Mouse (Mus musculus) neural tube, embryonic 12.5 days (tissue): ENCODE results near the gene Tut7. TPM values are rescaled to one million over a fixed set of nuclear protein-coding genes. Genes with fewer than 3 reads are reported as not detected.
"Not testable (repeated sequence)": the region's sequence is repeated elsewhere in the genome, so short reads cannot be mapped to it uniquely, and the experiment has no call there.

ENCODE experiments used
- ATAC-seq: fragments of 200-750 bp; cut with Nextera tagmentation; 2 replicates; pipeline ENCODE4 v1.8.0; 2017; ENCODE audit warnings: low read depth, mild to moderate bottlenecking, moderate TSS enrichment, moderate library complexity; ENCODE audit not compliant: low FRiP score
- H3K27ac ChIP-seq: fragments of 300-500 bp; sonication (generic); 2 replicates; pipeline ENCODE4 v1.5.1; 2016
- H3K27me3 ChIP-seq: fragments of 300-500 bp; sonication (generic); replicated peaks from 2 replicates; pipeline ENCODE4 v1.6.1; 2016; ENCODE audit warnings: mild to moderate bottlenecking
- H3K36me3 ChIP-seq: fragments of 300-500 bp; sonication (generic); 2 replicates; pipeline ENCODE4 v1.6.1; 2016; ENCODE audit warnings: mild to moderate bottlenecking
- H3K4me1 ChIP-seq: fragments of 300-500 bp; sonication (generic); 2 replicates; pipeline ENCODE4 v1.6.1; 2016
- H3K4me2 ChIP-seq: fragments of 300-500 bp; sonication (generic); replicated peaks from 2 replicates; pipeline ENCODE4 v1.6.1; 2016; ENCODE audit warnings: mild to moderate bottlenecking
- H3K4me3 ChIP-seq: fragments of 300-500 bp; sonication (generic); 2 replicates; pipeline ENCODE4 v1.5.1; 2016
- H3K9ac ChIP-seq: fragments of 300-500 bp; sonication (generic); 2 replicates; pipeline ENCODE4 v1.6.1; 2016; ENCODE audit warnings: mild to moderate bottlenecking
- H3K9me3 ChIP-seq: fragments of 300-500 bp; sonication (generic); 2 replicates; pipeline ENCODE4 v1.6.1; 2016; ENCODE audit warnings: mild to moderate bottlenecking
- WGBS: fragments of 180-500 bp; shearing (Covaris S2); methylation state at CpG from one replicate; pipeline ENCODE4 v1.1.7; 2016; 5-methylcytosine and 5-hydroxymethylcytosine counted together
- polyA plus RNA-seq: library from polyadenylated mRNA; unstranded; fragments of >200 nt; fragmentation: Nextera tagmentation; extraction: Ambion mirVana; gene quantifications from 2 replicates; pipeline ENCODE4 v1.2.1, GENCODE M21; 2016

The Tut7 gene
- polyA plus RNA-seq, 1 experiment from 2014 or later, result 61.7 TPM

DNA sequence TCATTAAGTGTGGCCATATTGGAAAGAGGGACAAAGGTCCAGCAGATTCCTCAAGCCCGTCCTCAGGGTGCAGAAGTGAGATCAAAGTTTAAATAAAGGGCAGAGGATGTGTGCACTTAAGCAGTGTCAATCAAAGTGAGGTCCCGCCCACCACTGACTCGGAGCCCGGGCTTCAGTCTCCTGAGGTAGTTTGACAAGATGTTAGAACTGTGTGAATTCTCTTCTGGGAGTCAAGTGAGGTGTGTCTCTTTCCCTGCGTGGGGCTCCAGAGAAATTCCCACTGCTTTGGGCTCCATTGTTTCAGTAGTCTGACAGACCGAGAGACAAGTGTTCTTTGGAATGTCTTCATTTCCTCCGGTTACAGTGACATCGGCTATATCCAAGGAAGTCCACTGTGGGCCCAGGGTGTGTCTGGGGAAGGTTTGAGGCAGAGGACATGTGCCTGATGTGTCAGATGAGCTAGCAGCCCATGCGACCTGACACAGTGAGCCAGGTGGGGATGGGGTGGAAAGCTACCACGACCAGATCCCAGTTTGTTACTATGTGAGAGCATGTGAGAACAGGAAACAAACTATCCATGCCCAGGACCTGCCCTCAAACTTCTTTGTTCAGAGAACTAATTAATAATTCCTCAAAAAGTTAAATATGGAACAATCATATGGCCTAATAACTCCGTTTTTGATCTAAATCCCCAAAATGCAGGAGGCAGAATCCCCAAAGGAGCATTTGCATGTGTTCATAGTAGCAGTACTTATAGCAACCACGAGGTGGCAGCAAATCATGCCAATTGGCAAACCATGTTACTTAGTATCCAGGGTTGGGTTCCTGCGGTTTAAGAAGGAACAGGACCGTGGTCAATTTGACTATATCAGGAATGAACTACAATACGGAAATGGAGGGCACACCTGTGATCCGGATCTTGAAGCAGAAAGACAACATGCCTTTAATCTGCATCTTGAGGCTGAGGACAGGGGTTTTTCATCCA is 19.6 kb upstream of the Tut7 start:
- Histone ChIP-seq H3K9me3 (no peaks in the 10 kb centered on the region), H3K27ac (no peak overlapping the region), H3K4me1 (no peaks in the 10 kb centered on the region), H3K4me3 (no peak overlapping the region), H3K36me3 (no peaks in the 10 kb centered on the region), H3K4me2 (no peak overlapping the region), H3K27me3 (no peaks in the 10 kb centered on the region), H3K9ac (no peak overlapping the region)
- WGBS, result 50% methylated on average over 16 of the region's 16 CpGs
- ATAC-seq, result peak; percentile 21; the same call in 1 of the 2 replicates

GRCm38 (mm10) chr13:59841761-59842160 is 18.8 kb upstream of the Tut7 start:
- not testable (repeated sequence) for H3K9me3 ChIP-seq, H3K4me3 ChIP-seq, H3K4me2 ChIP-seq, H3K36me3 ChIP-seq, H3K27me3 ChIP-seq, H3K9ac ChIP-seq, H3K4me1 ChIP-seq, H3K27ac ChIP-seq
- WGBS, result 92% methylated on average over 14 of the region's 14 CpGs
- ATAC-seq, result peak; percentile 27; the same call in 1 of the 2 replicates

- peak; percentile 54; the same call in 1 of the 2 replicates for ATAC-seq
These were observed 17.7 kb upstream of the Tut7 start for GRCm38 (mm10) chr13:59840429-59841169.

DNA sequence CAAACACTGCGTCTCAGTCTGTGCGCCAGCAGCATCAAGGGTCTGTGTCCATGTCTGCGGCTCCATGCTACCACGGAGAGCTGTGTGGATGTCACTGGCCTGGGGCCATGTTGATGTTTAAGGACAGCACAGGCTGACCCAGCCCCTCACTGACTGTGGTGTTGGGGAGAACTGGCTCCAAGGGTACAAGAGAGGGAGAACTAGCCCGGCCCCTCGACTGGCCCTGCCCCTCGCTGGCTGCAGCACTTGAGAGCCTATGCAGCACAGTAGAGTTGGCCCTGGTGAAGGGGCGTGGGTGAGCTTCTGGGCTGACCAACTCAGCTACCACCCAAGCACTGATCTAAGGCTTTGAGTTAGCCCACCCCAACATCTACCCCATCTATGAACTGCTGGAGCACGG is 16.4 kb upstream of the Tut7 start:
- no peak overlapping the region for H3K27ac ChIP-seq
- no peak overlapping the region for H3K4me2 ChIP-seq
- H3K9me3 ChIP-seq, result no peaks in the 10 kb centered on the region
- H3K9ac ChIP-seq, result no peak overlapping the region
- H3K4me3 ChIP-seq, result no peak overlapping the region
- H3K27me3 ChIP-seq, result no peaks in the 10 kb centered on the region
- WGBS, result 90% methylated on average over 9 of the region's 9 CpGs
- no peak for ATAC-seq
- H3K36me3 ChIP-seq, result no peaks in the 10 kb centered on the region
- H3K4me1 ChIP-seq, result no peaks in the 10 kb centered on the region; the same call in 1 of the 2 replicates

More at GRCm38 (mm10) chr13:59840429-59841169, 17.7 kb upstream of the Tut7 start:
- Histone ChIP-seq H3K36me3 (no peaks in the 10 kb centered on the region), H3K27ac (no peak overlapping the region), H3K4me2 (no peak overlapping the region), H3K27me3 (no peaks in the 10 kb centered on the region), H3K4me3 (no peak overlapping the region), H3K9ac (no peak overlapping the region), H3K4me1 (no peaks in the 10 kb centered on the region), H3K9me3 (no peaks in the 10 kb centered on the region)
- WGBS, result 77% methylated on average over 11 of the region's 11 CpGs

- WGBS, result 92% methylated on average over 3 of the region's 3 CpGs
- Histone ChIP-seq H3K4me1 (no peaks in the 10 kb centered on the region; the same call in 1 of the 2 replicates), H3K27me3 (no peaks in the 10 kb centered on the region), H3K4me3 (no peak overlapping the region), H3K9ac (no peak overlapping the region), H3K36me3 (no peaks in the 10 kb centered on the region), H3K27ac (no peak overlapping the region), H3K4me2 (no peak overlapping the region), H3K9me3 (no peaks in the 10 kb centered on the region)
- ATAC-seq, result no peak
These were observed 15.5 kb upstream of the Tut7 start for GRCm38 (mm10) chr13:59838464-59838863.

DNA sequence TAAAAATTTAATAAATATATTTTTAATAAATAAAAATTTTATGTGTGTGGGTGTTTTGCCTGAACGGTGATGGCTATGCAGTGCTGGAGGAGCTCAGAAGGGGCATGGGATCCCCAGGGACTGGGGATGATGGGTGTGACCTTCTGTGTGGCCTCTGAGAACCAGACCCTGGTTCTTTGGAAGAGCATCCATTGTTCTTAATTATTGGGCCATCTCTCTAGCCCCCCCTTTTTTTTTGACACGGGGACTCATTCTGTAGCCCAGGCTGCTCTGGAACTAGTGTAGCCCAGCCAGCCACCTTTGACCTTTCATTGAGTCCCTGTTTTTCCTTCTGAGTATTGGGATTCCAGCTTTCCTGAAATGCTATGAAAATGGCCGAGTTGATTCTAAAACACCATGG is 13.9 kb upstream of the Tut7 start:
- Histone ChIP-seq H3K9me3 (no peaks in the 10 kb centered on the region), H3K4me1 (no peaks in the 10 kb centered on the region; the same call in 1 of the 2 replicates), H3K27me3 (no peaks in the 10 kb centered on the region), H3K4me3 (no peak overlapping the region), H3K4me2 (no peak overlapping the region), H3K9ac (no peak overlapping the region), H3K27ac (no peak overlapping the region), H3K36me3 (no peaks in the 10 kb centered on the region)
- ATAC-seq, result no peak
- WGBS, result 56% methylated on average over 3 of the region's 3 CpGs

DNA sequence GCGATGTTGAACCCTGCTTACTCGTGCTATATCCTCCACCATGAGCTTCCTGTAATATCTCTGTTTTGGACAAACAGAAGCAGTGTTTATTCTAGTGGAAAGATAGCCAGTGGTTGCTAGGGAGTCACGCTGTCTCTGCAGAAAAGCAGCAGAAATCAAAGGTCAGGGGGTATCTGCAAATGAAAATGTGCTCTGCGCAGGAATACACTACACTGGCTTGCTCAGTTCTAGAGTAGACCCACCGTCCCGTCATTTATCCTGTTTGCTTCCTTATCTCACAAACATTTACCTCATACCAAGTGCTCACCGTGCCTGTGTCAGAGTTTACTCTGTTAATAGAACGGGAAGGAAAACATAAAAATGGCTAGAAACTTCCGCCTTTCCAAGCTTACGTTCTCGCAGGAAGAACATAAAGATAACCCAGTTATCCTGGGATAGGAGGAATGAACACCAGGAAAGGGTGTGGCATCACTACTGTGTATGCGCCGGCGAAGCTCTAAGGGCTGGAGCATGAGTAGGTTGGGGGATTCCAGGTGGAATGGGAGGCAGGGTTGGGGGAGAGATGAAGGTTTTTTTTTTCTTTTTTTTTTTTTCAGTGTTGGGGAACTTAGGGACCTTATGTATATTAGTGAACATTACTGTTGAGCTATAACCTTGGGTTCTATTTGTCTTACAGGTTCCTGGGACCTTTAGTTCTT is 13.3 kb upstream of the Tut7 start:
- no peak for ATAC-seq
- Histone ChIP-seq H3K4me1 (no peaks in the 10 kb centered on the region; the same call in 1 of the 2 replicates), H3K36me3 (no peaks in the 10 kb centered on the region), H3K9me3 (no peaks in the 10 kb centered on the region), H3K4me2 (no peak overlapping the region), H3K27me3 (no peaks in the 10 kb centered on the region), H3K27ac (no peak overlapping the region), H3K4me3 (no peak overlapping the region), H3K9ac (no peak overlapping the region)
- WGBS, result 82% methylated on average over 14 of the region's 14 CpGs

DNA sequence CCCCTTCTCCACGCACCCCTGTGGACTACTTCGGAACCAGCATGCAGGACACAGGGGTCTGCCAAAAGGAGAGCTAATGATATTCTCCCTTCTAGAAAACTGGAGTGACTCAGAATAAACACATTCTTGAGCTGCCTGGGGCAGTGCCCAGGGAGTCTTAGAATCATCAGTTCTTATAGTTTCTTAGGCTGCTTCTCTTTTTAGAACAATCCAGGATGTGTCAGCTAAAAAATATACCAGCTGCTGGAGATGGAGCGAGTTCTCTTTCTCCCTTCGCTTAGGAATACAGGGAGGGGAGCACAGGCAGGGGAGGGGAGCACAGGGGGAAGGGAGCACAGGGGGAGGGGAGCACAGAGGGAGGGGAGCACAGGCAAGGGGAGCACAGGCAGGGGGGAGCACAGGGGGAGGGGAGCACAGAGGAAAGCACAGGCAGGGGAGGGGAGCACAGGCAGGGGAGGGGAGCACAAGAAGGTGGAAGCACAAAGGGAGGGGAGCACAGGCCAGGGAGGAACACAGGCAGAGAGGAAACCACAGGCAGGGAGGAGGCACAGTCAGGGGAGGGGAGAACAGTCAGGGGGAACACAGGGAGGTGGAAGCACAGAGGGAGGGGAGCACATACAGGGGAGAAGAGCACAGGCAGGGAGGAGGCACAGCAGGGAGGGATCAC is 12.0 kb upstream of the Tut7 start:
- Histone ChIP-seq H3K4me2 (no peak overlapping the region), H3K9ac (no peak overlapping the region), H3K9me3 (no peaks in the 10 kb centered on the region), H3K4me3 (no peak overlapping the region), H3K36me3 (no peaks in the 10 kb centered on the region), H3K4me1 (no peaks in the 10 kb centered on the region; the same call in 1 of the 2 replicates), H3K27ac (no peak overlapping the region), H3K27me3 (no peaks in the 10 kb centered on the region)
- WGBS, result 60% methylated on average over 4 of the region's 4 CpGs
- no peak for ATAC-seq

DNA sequence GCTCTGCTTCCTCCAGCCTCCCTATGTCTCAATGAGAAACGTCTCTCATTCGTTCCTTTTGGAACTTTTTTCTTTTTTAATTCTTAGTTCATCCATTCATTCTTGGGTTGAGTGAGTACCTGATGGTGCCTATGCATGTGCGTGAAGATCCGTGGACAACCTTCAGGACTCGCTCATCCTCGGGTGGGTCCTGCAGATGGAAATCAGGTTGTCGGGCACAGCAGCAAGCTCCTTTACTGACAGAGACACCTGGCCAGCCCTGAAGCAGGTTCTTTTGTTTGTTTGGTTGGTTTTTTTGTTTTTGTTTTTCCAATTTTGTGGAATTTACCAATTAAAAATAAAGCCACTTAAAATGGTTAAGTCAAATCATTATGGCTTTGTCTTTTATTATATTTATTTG is 9.9 kb upstream of the Tut7 start:
- Histone ChIP-seq H3K27me3 (no peaks in the 10 kb centered on the region), H3K9ac (no peak overlapping the region), H3K4me1 (no peaks in the 10 kb centered on the region; the same call in 1 of the 2 replicates), H3K4me3 (no peak overlapping the region), H3K27ac (no peak overlapping the region), H3K9me3 (no peaks in the 10 kb centered on the region), H3K4me2 (no peak overlapping the region), H3K36me3 (no peaks in the 10 kb centered on the region)
- no peak for ATAC-seq
- 87% methylated on average over 7 of the region's 7 CpGs for WGBS

GRCm38 (mm10) chr13:59832454-59832853 is 9.5 kb upstream of the Tut7 start:
- Histone ChIP-seq H3K27ac (no peak overlapping the region), H3K27me3 (no peaks in the 10 kb centered on the region)
- WGBS, result 74% methylated on average over 7 of the region's 7 CpGs

DNA sequence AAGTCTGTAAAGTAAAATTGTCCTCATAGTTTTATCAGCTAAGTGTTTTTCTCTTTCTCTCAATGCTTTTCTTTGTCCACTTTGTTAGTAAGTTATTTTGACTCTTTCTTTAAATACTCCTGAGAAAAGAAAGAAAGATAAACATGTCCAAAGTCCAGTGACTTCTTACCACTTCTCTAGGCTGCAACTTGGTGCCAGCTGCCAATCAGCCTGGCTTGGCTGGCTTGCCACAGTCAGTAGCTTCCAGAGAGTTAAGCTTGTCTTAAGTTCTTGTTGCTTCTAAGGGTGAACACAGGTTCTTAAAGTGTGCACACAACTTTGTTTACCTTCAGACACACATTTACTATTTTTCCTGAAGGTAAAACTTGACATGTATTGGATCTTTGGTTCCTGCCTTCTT is 3.0 kb upstream of the Tut7 start:
- no peak for ATAC-seq
- H3K36me3 ChIP-seq, result peaks cover 4% of the 10 kb centered on the region; the same call in 1 of the 2 replicates
- H3K4me2 ChIP-seq, result no peak overlapping the region

More at GRCm38 (mm10) chr13:59832454-59832853, 9.5 kb upstream of the Tut7 start:
- Histone ChIP-seq H3K4me3 (no peak overlapping the region), H3K9me3 (no peaks in the 10 kb centered on the region), H3K4me2 (no peak overlapping the region), H3K9ac (no peak overlapping the region), H3K36me3 (no peaks in the 10 kb centered on the region), H3K4me1 (no peaks in the 10 kb centered on the region; the same call in 1 of the 2 replicates)
- no peak for ATAC-seq

More for the DNA sequence above, 3.0 kb upstream of the Tut7 start:
- H3K4me1 ChIP-seq, result peaks cover 10% of the 10 kb centered on the region
- no peak overlapping the region for H3K9ac ChIP-seq
- no peak overlapping the region for H3K4me3 ChIP-seq
- no peak overlapping the region for H3K27ac ChIP-seq
- H3K9me3 ChIP-seq, result no peaks in the 10 kb centered on the region
- no peaks in the 10 kb centered on the region for H3K27me3 ChIP-seq
